Mouse (Mus musculus): Measurements from ENCODE around the gene Vmn2r4.
"Not testable (repeated sequence)": the region's sequence is repeated elsewhere in the genome, so short reads cannot be mapped to it uniquely, and the experiment has no call there.

Gene Vmn2r4

DNA sequence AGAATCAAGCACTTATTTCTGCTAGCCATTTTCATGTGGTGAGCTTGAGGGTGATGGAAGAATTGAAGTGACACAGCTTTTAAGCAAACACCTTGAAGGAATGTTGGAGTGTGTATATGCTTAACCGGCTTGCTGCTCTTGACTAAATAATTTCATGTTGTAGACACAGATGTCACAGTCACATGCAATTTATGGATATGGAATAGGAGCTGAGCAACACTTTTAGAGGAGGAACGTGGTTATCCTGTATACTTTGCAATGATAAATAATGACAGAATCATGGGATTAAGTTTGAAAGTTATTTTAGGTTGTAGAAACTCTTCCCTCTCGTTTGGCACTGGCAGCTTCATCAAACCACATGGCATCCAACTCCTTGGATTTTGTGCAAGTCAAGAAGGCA lies at the start of gene Vmn2r4:
TSS of gene Vmn2r4 (minus strand) at position 101 of the 400 bp plus-strand sequence.
- not testable (repeated sequence) for DNase-seq

DNA sequence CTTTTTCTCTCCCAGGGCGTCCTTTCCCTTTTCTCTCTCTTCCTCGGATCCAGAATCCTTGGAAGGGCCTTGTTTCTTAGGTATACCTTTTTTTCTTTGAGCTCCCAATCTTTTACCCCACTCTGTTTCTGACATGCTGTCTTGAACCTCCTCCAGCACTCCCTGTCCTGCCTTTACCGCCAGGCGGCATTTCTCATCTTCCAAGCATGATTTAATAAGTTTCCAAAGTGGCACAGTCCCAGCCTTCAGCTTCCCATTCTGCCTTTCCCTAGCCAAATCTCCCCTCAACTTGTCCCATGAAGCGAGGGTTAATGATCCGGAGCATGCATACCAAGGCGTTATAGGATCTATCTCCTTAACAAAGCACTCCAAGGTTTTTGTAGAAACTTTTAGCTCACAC lies 19.1 kb upstream of the Vmn2r4 start:
- not testable (repeated sequence) for DNase-seq

DNA sequence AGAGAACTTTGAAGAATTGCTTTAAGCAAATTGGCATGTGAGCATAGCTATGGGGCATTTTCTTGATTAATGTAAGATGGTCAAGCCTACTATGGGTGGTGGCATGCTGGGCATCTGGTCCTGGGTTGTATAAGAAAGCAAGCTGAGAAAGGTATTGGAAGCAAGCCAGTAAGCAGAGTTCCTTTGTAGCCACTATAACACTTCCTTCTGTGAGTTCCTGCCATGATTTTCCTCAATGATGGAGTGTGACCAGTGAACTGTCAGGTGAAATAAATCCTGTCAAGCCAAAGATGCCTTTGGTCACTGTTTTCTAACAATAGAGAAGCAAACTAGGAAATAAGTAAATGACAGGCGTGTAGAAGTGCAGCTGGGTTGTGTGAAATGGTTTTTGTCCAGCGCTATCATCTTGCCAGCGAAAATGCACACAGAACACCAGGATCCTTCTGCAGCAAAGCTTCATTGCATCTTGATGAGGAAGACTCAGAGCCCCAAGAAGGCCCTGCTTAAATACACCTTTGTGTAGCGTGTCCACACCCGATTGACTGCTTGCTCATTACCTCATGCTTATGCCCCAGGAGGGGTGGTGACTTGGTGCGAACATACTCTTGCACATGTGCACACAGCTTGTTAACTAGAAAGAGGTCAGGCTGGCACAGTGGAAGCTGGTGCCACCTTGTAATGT lies 13.1 kb upstream of the Vmn2r4 start:
- DNase-seq, result not testable (repeated sequence)

DNA sequence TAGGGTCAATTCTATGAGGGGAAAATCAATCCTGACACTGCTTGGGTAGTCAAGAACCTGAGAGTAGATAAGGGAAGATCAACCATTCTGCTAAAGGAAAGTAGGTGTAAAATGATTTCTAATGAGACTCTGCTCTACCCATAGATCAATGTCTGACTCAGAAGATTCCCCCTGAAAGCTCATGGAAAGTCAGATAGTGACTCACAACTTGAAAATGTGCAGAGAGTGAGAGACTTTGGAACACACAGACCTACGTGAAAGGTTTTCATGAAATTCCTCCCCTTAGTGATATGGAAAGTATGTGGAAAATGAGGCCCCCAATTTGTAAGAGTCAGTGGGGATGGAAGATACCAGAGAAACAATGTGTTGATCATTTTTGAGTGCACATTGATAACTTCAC lies 7.0 kb upstream of the Vmn2r4 start:
- DNase-seq, result not testable (repeated sequence)

DNA sequence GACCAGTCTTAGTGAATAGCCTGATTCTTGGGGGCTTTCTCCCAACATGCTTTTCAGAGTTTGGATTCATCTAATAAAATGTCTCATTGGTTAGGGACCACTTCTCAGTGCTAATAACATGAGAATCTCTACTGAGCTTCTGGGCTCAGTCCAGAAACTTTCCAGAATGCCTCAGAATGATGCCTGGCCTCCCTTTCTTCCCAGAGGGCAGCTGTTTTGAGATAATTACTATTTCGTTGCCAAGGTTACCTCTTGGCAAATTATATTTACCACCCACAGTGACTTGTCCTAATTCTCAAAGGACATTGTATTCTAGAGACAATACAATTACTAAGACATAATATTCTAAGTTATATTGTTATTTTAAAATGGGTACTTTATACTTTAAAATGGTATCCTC lies 2.3 kb upstream of the Vmn2r4 start:
- not testable (repeated sequence) for DNase-seq

DNA sequence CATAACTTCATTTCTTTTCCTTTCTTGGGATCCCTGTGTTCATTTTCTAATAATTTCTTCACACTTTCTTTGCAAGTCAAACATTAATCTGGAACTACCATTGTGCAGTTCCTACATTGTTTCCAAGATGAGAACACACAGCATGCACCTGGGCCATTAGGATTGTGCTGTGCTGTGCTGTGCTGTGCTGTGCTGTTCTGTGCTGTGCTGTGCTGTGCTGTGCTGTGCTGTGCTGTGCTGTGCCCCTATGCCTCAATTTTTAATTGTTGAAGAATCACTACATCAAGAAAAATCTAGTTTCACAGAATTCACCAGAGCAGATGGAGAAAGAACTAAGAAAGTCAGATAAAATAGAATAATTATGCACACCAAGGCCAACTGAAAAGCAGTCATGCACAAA lies 915 bp downstream of the Vmn2r4 start:
- DNase-seq, result not testable (repeated sequence)

DNA sequence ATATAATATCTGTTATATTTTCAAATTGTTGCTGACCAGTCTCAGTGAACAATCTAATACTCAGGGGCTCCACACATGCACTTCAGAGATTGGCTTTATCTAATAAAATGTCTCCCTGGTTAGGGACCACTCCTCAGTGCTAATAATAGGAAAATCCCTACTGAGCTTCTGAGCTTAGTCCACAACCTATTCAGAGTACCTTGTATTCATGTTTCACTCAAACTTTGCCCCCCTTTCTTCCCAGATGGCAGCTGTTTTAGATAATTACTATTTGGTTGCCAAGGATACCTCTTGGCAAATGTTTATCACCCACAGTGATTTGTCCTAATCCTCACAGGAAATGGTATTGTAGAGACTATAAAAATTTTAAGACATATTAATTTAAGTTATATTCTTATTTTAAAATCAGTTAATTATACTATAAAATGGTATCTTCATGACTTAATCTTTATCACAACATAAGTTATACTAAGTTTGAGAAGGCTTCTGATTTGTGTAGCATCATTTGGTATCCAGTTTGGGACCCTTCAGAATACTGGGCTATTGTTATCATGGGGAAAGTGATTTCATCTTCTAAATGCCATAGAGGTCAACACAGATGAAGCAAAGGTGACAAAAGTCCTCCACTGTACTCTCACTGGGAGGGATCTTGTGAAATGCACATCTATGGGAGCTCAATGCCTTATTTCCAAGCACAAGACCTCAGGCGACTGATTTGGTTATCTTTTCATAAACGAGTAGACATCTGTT lies 55.7 kb downstream of the Vmn2r4 start:
- no peak for DNase-seq

Data from liver (tissue).